Mouse (Mus musculus) lung, postnatal 4 days (tissue): ENCODE measurements around the gene Evpl.

Experiments
- DNase-seq, 2 experiments: peaks; one replicate each; pipeline ENCODE4 v3.0.0; 2021

Evpl gene

DNA sequence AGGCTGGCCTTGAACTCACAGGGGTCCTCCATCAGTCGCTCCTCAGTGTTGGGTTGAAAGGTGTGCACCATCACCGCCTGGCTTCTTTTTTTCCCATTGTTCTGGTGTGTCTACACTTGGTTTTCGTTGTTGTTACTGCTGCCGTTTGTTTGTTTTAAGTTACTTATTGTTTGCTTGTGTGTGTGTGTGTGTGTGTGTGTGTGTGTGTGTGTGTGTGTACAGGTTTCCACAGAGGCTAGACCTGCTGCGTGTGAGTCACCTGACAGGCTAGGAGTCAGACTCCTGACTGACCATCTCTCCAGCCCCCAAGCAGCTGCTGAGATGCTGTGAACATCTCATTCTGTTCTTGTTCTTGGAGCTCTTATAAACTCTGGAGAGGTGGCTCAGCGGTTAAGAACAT, 25.0 kb downstream of the Evpl start:
- DNase-seq: no peak

- DNase-seq: no peak
These were observed 27.2 kb downstream of the Evpl start for GRCm38 (mm10) chr11:116210696-116211095.

GRCm38 (mm10) chr11:116209257-116209656, 28.6 kb downstream of the Evpl start:
- no peak for DNase-seq

- no peak for DNase-seq
These were observed 29.2 kb downstream of the Evpl start for GRCm38 (mm10) chr11:116208660-116209059.

GRCm38 (mm10) chr11:116206678-116207077, 31.2 kb downstream of the Evpl start:
- DNase-seq: no peak

- no peak for DNase-seq
These were observed 34.7 kb downstream of the Evpl start for GRCm38 (mm10) chr11:116203150-116203549.

DNA sequence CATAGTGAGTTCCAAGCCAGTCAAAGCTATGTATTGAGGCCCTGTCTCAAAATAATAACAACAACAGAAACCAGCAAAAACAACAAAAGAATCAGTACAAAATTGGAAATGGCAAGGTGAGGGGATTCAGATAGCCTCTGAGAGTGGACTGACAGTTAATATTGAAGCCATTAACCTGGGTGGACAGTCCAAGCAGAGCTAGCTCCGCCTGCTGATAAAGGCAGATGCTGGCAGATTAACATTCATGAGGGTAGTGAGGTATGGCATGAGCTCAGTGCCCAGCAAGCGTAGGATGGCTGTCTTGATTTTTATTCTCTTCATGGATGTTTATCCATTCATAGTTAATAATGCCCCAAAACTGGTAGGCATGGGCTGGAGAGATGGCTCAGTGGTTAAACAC, 36.7 kb downstream of the Evpl start:
- no peak for DNase-seq

GRCm38 (mm10) chr11:116198639-116199531, 39.0 kb downstream of the Evpl start, which contains the start of the genes Ten1 and Acox1:
TSS of gene Ten1 (plus strand) at chr11:116198855.
TSS of gene Acox1 (minus strand) at chr11:116199045.
- peak; percentile 97 to 98 for DNase-seq

DNA sequence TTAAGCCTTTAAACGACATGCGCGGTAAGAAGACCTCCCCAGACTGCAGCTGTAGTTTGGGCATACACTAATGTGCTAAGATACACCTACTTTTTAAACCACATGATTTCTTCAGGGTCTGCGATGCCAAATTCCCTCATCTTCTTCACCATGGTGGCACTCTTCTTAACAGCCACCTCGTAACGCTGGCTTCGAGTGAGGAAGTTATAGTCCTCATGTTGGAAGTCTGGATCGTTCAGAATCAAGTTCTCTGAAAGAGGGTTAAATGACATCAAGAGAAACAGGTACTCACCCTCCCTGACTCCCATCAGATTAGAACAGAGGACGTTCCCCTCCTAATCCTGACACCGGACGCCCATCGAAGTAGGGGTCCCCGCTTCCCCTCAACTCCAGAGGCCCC, 39.7 kb downstream of the Evpl start:
- DNase-seq: no peak

DNA sequence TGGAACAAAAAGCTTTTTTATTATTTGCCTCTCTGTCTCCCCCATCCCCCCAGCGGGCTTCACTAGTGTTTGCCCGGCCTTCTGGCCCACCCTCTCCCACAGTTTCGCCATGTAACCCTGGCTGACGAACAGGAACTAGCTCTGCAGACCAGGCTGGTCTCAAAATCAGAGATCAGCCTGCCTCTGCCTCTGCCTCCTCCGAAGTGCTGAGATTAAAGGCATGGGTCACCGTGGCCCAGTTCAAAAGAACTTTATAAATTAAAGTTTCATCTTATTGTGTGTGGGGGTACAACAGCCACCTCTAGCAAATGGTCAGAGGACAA, 40.3 kb downstream of the Evpl start:
- DNase-seq: no peak

GRCm38 (mm10) chr11:116196866-116197583, 40.9 kb downstream of the Evpl start:
- no peak for DNase-seq

DNA sequence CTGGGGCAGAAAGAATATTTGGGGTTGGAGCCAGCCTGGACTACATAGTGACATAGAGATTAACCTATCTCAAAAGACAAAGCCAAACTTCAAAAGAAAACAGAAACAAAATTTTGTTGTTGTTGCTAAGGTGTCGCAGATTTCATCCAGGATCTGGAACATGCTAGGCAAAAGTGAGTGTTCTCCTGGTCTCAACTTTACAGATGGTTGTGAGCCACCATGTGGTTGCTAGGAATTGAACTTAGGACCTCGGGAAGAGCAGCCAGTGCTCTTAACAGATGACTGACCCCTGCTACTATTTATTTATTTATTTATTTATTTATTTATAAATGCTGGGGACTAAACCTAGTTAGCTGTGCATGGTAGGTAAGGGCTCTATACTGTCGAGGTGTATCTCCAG, 41.5 kb downstream of the Evpl start:
- no peak for DNase-seq

- no peak for DNase-seq
These were observed 42.6 kb downstream of the Evpl start for GRCm38 (mm10) chr11:116195252-116195651.

DNA sequence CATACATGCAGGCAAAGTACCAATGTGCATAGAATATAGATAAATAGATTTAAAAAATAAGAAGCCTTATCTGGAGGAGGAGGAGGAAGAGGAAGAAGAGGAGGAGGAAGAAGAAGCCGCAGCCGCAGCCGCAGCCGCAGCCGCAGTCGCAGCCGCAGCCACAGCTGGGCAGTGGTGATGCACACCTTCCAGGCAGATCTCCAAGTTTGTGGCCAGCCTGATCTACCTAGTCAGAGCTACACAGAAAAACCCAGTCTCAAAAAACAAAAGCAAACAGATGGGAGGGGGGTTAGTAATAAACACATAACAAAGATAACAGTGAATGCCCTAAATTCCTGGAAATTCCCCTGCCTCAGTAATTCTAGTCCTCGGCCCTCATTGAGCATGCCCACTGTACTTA, 43.3 kb downstream of the Evpl start:
- DNase-seq: no peak

- DNase-seq: no peak
These were observed 50.5 kb downstream of the Evpl start for GRCm38 (mm10) chr11:116187226-116187930.

DNA sequence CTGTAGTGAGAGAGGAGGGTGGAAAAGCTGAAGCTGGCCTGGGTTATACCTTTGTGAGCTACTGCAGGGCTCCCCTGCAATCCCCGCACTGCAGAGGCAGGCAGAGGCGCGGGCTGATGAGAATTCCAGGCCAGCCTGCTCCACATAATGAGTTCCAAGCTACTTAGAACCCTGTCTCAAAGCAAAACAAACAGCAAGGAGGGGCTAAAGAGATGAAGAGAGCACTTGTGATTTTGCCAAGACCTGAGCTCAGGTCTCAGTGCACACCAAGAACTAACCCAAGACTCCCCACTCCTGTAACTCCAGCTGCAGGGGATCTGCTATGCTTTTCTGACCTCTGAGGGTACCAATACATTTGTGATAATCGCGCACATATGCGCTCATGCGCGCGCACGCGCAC, 51.5 kb downstream of the Evpl start:
- DNase-seq: no peak

DNA sequence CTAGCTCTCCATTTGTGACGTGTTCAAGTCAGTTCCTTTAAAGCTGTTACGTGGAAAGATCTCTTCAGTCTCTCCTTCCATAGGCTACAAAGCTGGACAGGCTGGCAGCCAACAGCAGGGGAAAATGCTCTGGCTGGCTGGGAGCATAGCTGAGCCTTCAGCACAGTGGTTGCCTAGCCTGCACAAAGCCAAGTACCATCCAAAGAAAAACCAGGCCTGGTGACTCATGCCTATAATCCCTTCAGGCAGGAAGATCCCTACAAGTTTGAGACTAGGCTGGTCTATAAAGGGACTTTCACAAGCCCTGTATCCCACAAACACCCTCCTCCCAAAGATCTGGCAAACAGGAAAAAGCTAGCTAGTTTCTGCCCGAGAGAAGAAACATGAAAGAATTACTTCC, 52.0 kb downstream of the Evpl start:
- no peak for DNase-seq

DNA sequence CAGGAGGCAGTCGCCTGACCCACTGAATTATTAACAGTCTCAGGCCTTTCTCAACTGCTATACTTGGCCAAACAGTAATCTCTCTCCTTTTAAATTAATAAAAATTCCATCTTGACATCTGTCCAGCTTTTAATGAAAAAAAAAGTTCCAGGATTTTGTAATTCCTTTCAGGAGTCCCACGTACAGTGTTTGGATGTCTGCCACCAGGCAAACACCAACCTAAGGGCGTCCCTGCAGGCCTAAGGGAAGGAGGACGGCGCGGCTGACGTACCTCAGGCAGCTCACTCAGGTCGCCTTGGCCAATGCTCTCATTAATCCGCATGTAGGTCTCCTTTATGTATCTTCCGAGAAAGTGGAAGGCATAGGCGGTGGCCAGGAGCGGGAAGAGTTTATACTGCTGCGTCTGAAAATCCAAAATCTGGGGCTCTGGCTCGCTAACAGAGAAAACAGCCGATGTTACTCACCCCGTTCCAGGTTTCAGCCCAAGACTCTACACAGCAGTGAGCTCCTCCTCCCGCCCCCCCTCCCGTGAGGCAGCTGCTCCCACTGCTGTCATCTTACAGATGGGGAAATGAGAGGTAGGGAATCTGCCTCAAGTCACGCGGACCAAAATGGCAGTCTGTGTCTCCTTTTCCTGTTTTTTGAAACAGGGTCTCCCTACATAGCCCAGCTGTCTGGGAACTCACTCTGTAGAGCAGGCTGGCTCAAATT, 59.3 kb downstream of the Evpl start:
- peak; percentile 52 to 68 for DNase-seq

DNA sequence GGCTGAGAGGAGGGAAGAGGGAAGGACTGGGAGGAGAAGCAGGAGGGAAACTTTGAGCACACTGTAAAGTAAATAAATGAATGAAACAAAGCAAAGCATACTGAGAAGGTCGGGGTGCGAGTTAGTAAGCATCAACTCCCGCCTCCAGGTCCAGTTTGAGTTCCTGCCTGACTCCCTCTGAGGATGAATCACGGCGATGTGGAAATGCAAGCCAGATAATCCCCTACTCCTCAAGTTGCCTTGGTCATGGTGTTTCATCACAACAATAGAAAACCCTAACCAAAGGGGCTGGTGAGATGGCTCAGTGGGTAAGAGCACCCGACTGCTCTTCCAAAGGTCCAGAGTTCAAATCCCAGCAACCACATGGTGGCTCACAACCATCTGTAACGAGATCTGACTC, 61.9 kb downstream of the Evpl start:
- no peak for DNase-seq

DNA sequence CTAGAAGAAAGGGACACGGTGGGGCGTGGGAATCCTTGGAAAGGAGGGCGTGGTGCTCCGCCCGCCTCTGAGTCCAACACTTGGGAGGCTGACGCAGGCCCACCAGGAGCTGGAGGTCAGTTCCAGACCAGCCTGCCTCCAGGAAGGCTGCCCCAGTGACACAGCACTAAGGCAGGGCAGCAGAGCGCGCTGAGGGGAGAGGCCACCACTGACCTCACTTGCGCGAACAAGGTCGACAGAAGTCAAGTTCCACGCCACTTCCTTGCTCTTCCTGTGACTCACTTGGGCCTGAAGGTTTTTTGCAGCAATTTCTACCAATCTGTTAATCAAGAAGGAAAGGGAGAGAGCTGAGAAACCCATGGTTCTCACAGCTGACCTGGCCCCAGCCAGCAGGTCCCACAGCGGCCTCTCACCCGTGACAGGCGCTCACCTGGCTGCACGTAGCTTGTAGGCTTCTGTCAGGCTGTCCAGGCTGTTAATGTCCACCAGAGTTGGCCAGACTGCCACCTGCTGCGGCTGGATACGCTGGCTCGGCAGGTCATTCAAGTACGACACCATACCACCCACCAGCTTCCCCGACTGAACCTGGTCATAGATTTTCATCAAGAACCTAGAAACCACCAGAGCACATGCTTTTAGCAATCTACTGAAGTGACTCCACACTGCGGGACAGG, 63.0 kb downstream of the Evpl start:
- no peak for DNase-seq

- no peak for DNase-seq
These were observed 65.9 kb downstream of the Evpl start for GRCm38 (mm10) chr11:116171959-116172358.
